Mouse (Mus musculus): ENCODE data around the gene Zic5. TPM values are rescaled to one million over a fixed set of nuclear protein-coding genes. Genes with fewer than 3 reads are reported as not detected.
"Not testable (repeated sequence)": the region's sequence is repeated elsewhere in the genome, so short reads cannot be mapped to it uniquely, and the experiment has no call there.

The Zic5 gene
- polyA plus RNA-seq, 1 experiment from 2014 or later = not detected

DNA sequence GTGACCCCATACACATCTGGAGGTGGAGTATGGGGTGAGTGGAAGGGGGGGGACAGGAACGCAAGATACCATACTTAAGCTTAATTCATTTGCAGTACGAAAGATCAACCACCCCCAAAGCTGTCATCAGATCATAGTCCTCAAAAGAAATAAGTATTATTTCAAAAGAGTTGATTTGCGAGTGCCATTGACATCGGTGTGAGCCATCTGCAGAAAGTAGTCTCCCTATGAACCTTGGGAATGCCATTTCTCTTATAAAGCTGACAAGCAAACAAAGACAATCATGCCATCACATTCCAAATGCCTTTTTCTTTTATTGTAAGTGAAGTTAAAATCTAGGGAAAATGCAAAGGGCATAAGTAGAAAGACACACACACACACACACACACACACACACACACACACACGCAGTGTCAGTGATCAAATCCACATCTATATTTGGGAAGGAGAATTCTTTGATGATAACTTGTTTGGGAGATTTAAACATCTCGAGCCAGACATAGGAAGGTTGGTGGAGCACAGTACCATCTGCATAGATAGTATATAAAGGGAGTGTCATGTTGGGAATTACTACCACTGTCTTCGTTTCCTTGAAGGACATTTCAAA, 1.4 kb upstream of the Zic5 start:
- WGBS = 57% methylated on average over 7 of the region's 7 CpGs
- Histone ChIP-seq H3K27ac (ENCODE audit: low read length) (no peak overlapping the region), H3K27me3 (replicated peaks; ENCODE audit: insufficient read depth, low read length) (peaks cover 99% of the 10 kb centered on the region), H3K36me3 (ENCODE audit: insufficient read depth, low read length) (no peaks in the 10 kb centered on the region), H3K4me2 (replicated peaks; ENCODE audit: low read depth, low read length) (no peak overlapping the region), H3K4me1 (ENCODE audit: insufficient read depth, low read depth, low read length) (0 out of 2 replicates have a peak, but pooled peaks cover 7% of the 10 kb centered on the region), H3K9ac (replicated peaks; ENCODE audit: low read depth) (no peak overlapping the region), H3K9me3 (ENCODE audit: low read length) (no peaks in the 10 kb centered on the region), H3K4me3 (ENCODE audit: low read depth, low read length) (no peak overlapping the region)
- no peak for ATAC-seq
- no peak for TF ChIP-seq EP300 (IDR thresholded peaks at IDR 0.05)
- no peak for TF ChIP-seq CTCF (IDR thresholded peaks at IDR 0.05)
- DNase-seq (ENCODE audit: low spot score) = no peak

DNA sequence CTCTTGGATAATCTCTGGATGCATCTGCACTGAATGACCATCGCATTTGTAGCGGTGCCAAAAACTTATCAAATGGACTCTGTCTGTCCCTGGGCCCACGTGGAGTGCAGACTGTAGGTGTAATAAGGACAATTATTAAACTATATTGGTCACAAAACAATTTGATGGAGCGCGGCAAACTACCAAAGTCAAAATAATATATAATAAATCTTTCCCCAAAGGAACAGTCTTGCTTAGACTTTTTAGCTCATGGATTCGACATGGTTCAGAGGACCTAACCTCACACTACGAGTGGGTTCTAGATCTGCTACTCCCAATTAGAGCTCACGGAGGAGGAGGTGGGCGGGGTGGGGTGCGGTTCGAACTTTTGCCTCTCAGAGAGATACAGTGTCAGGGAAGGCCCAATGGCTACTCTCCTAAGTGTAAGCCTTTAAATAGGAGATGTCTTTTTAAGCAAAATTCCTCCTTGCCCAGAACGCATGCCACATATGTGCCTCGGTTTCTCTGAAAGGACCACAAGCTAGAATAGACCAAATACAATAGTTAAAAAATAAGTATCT, 534 bp upstream of the Zic5 start:
- TF ChIP-seq EP300 (IDR thresholded peaks at IDR 0.05) = no peak
- no peak for TF ChIP-seq CTCF (IDR thresholded peaks at IDR 0.05)
- no peak for ATAC-seq
- no peak overlapping the region for H3K4me2 ChIP-seq (replicated peaks; ENCODE audit: low read depth, low read length)

DNA sequence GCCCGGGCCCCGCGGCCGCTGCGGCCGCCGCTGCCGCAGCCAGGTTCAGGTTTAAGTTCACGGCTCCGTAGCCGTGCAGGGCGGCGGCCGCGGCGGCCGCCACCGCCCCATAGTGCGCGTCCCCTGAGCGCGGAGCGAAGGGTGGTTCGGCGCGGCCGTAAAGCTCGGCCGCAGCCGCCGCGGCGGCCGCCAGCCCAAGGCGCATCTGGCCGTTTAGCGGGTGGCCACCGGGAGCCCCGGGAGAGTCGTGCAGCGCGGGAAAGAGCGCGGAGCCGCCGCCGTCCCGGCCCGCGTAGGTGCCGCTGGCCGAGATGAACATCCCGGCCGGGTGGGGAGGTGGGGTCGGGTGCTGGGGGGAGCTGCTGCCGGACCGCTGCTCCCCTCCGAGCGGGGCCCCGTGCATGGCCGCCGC, 1.1 kb downstream of the Zic5 start:
- TF ChIP-seq EP300 (IDR thresholded peaks at IDR 0.05) (no peak), CTCF (IDR thresholded peaks at IDR 0.05) (no peak)
- Histone ChIP-seq H3K9ac (replicated peaks; ENCODE audit: low read depth) (no peak overlapping the region), H3K27me3 (replicated peaks; ENCODE audit: insufficient read depth, low read length) (peaks cover 89% of the 10 kb centered on the region), H3K4me3 (ENCODE audit: low read depth, low read length) (peak overlapping the region; percentile 49), H3K36me3 (ENCODE audit: insufficient read depth, low read length) (no peaks in the 10 kb centered on the region), H3K9me3 (ENCODE audit: low read length) (no peaks in the 10 kb centered on the region), H3K4me2 (replicated peaks; ENCODE audit: low read depth, low read length) (peak overlapping the region; percentile 83), H3K27ac (ENCODE audit: low read length) (no peak overlapping the region), H3K4me1 (ENCODE audit: insufficient read depth, low read depth, low read length) (0 out of 2 replicates have a peak, but pooled peaks cover 7% of the 10 kb centered on the region)
- ATAC-seq = peak; percentile 20
- 5% methylated on average over 45 of the region's 62 CpGs for WGBS
- no peak for DNase-seq (ENCODE audit: low spot score)

More for the DNA sequence above, 534 bp upstream of the Zic5 start:
- Histone ChIP-seq H3K27ac (ENCODE audit: low read length) (no peak overlapping the region), H3K9ac (replicated peaks; ENCODE audit: low read depth) (no peak overlapping the region), H3K9me3 (ENCODE audit: low read length) (no peaks in the 10 kb centered on the region), H3K4me1 (ENCODE audit: insufficient read depth, low read depth, low read length) (0 out of 2 replicates have a peak, but pooled peaks cover 7% of the 10 kb centered on the region), H3K27me3 (replicated peaks; ENCODE audit: insufficient read depth, low read length) (peaks cover 95% of the 10 kb centered on the region), H3K36me3 (ENCODE audit: insufficient read depth, low read length) (no peaks in the 10 kb centered on the region), H3K4me3 (ENCODE audit: low read depth, low read length) (no peak overlapping the region)
- DNase-seq (ENCODE audit: low spot score) = no peak
- WGBS = 22% methylated on average over 13 of the region's 13 CpGs

DNA sequence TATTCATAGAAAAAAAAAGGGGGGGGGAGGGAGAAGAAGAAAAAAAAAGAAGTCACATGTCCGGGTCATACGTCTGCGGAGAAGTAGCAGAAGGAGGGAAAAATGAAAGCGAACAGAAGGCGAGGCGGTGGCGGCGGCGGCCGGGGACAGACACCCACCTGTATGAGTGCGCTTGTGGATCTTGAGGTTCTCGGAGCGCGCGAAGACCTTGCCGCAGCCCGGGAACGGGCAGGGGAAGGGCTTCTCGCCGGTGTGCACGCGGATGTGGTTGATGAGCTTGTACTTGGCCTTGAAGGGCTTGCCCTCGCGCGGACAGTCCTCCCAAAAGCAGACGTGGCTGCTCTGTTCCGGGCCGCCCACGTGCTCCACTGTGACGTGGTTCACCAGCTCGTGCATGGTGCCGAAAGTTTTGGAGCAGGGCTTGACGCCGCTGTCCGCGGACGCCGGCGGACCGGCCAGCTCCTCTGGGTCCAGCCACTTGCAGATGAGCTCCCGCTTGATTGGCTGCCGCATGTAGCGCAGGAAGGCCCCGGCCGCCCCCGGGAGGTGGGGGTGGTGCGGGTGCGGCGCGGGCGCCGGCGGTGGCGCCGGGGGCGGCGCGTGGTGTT, 1.6 kb downstream of the Zic5 start:
- WGBS = 3% methylated on average over 55 of the region's 58 CpGs
- not testable (repeated sequence) for H3K36me3 ChIP-seq (ENCODE audit: insufficient read depth, low read length); DNase-seq (ENCODE audit: low spot score)

DNA sequence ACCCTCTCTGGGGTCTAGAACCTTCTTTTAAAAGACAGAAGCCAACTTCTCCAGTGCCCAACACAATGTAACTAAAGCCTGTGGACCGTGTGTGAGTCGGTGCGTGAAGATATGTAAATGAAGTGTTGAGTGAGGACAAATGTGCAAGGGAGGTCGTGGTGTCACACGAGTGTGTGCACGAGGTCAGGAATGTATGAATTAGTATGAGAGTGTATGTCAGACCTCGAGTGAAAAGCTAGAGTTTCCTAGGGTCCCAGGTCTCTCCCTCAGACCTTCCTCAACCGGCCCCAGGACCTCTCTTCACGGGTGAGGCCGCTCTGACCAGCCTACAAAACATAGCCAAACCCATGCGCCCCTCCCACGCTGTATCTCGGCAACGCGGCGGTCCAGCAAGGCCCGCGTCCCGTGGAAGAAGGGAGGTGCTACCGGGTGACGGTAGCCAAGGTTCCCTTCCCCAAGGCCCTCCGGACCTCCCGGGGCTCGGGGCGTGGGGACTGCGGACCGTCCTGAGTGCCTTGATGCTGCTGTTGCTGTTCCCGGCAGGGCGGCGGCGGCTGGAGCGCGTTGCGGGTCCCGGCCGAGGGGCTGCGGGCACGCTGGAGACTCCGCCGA, 2.3 kb downstream of the Zic5 start:
- Histone ChIP-seq H3K4me1 (ENCODE audit: insufficient read depth, low read depth, low read length) (0 out of 2 replicates have a peak, but pooled peaks cover 7% of the 10 kb centered on the region), H3K27ac (ENCODE audit: low read length) (no peak overlapping the region), H3K27me3 (replicated peaks; ENCODE audit: insufficient read depth, low read length) (peaks cover 77% of the 10 kb centered on the region), H3K9ac (replicated peaks; ENCODE audit: low read depth) (no peak overlapping the region), H3K36me3 (ENCODE audit: insufficient read depth, low read length) (no peaks in the 10 kb centered on the region), H3K4me3 (ENCODE audit: low read depth, low read length) (peak overlapping the region; percentile 49), H3K4me2 (replicated peaks; ENCODE audit: low read depth, low read length) (peak overlapping the region; percentile 83), H3K9me3 (ENCODE audit: low read length) (no peaks in the 10 kb centered on the region)
- no peak for TF ChIP-seq EP300 (IDR thresholded peaks at IDR 0.05)
- no peak for TF ChIP-seq CTCF (IDR thresholded peaks at IDR 0.05)
- WGBS = 2% methylated on average over 31 of the region's 40 CpGs
- ATAC-seq = no peak
- DNase-seq (ENCODE audit: low spot score) = no peak

More for the DNA sequence above, 1.6 kb downstream of the Zic5 start:
- Histone ChIP-seq H3K4me2 (replicated peaks; ENCODE audit: low read depth, low read length) (peak overlapping the region; percentile 83), H3K4me3 (ENCODE audit: low read depth, low read length) (peak overlapping the region; percentile 49), H3K27me3 (replicated peaks; ENCODE audit: insufficient read depth, low read length) (peaks cover 84% of the 10 kb centered on the region)
- not testable (repeated sequence) for H3K27ac ChIP-seq (ENCODE audit: low read length); H3K4me1 ChIP-seq (ENCODE audit: insufficient read depth, low read depth, low read length); H3K9me3 ChIP-seq (ENCODE audit: low read length); H3K9ac ChIP-seq (replicated peaks; ENCODE audit: low read depth)
- ATAC-seq = peak; percentile 64

DNA sequence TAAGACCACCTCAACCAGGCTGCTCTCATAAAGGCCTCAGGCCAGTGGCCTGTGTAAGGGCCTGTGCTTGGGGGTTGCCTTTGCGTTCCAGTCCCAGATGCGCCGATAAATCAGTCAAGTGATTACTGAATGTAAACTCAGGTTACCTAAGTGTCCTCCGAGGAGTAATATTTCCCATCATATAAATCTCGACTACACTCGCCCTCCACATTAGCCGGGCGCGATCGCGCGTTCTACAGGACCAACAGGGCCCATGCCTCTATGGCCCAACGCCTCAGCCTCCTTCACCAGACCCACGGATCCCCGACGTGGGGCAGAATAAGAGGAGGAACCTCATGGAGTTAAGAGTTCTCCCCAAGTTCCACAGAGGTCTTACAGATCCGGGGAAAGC, 2.8 kb downstream of the Zic5 start:
- no peaks in the 10 kb centered on the region for H3K36me3 ChIP-seq (ENCODE audit: insufficient read depth, low read length)
- no peak overlapping the region for H3K9ac ChIP-seq (replicated peaks; ENCODE audit: low read depth)
- no peak overlapping the region for H3K4me3 ChIP-seq (ENCODE audit: low read depth, low read length)
- 0 out of 2 replicates have a peak, but pooled peaks cover 7% of the 10 kb centered on the region for H3K4me1 ChIP-seq (ENCODE audit: insufficient read depth, low read depth, low read length)
- H3K9me3 ChIP-seq (ENCODE audit: low read length) = no peaks in the 10 kb centered on the region
- DNase-seq (ENCODE audit: low spot score) = no peak
- TF ChIP-seq EP300 (IDR thresholded peaks at IDR 0.05) = no peak
- no peak for TF ChIP-seq CTCF (IDR thresholded peaks at IDR 0.05)
- H3K27ac ChIP-seq (ENCODE audit: low read length) = no peak overlapping the region
- no peak for ATAC-seq
- WGBS = 25% methylated on average over 17 of the region's 17 CpGs
- no peak overlapping the region for H3K4me2 ChIP-seq (replicated peaks; ENCODE audit: low read depth, low read length)
- peaks cover 72% of the 10 kb centered on the region for H3K27me3 ChIP-seq (replicated peaks; ENCODE audit: insufficient read depth, low read length)
